Mouse (Mus musculus) neural tube, embryonic 12.5 days (tissue): ENCODE results near the gene Nudcd3. TPM values are rescaled to one million over a fixed set of nuclear protein-coding genes. Genes with fewer than 3 reads are reported as not detected.
"Not testable (repeated sequence)": the region's sequence is repeated elsewhere in the genome, so short reads cannot be mapped to it uniquely, and the experiment has no call there.

Experiments
- ATAC-seq: fragments of 200-750 bp; cut with Nextera tagmentation; 2 replicates; pipeline ENCODE4 v1.8.0; 2017; ENCODE audit warnings: low read depth, mild to moderate bottlenecking, moderate TSS enrichment, moderate library complexity; ENCODE audit not compliant: low FRiP score
- H3K27ac ChIP-seq: fragments of 300-500 bp; sonication (generic); 2 replicates; pipeline ENCODE4 v1.5.1; 2016
- H3K27me3 ChIP-seq: fragments of 300-500 bp; sonication (generic); replicated peaks from 2 replicates; pipeline ENCODE4 v1.6.1; 2016; ENCODE audit warnings: mild to moderate bottlenecking
- H3K36me3 ChIP-seq: fragments of 300-500 bp; sonication (generic); 2 replicates; pipeline ENCODE4 v1.6.1; 2016; ENCODE audit warnings: mild to moderate bottlenecking
- H3K4me1 ChIP-seq: fragments of 300-500 bp; sonication (generic); 2 replicates; pipeline ENCODE4 v1.6.1; 2016
- H3K4me2 ChIP-seq: fragments of 300-500 bp; sonication (generic); replicated peaks from 2 replicates; pipeline ENCODE4 v1.6.1; 2016; ENCODE audit warnings: mild to moderate bottlenecking
- H3K4me3 ChIP-seq: fragments of 300-500 bp; sonication (generic); 2 replicates; pipeline ENCODE4 v1.5.1; 2016
- H3K9ac ChIP-seq: fragments of 300-500 bp; sonication (generic); 2 replicates; pipeline ENCODE4 v1.6.1; 2016; ENCODE audit warnings: mild to moderate bottlenecking
- H3K9me3 ChIP-seq: fragments of 300-500 bp; sonication (generic); 2 replicates; pipeline ENCODE4 v1.6.1; 2016; ENCODE audit warnings: mild to moderate bottlenecking
- WGBS: fragments of 180-500 bp; shearing (Covaris S2); methylation state at CpG from one replicate; pipeline ENCODE4 v1.1.7; 2016; 5-methylcytosine and 5-hydroxymethylcytosine counted together
- polyA plus RNA-seq: library from polyadenylated mRNA; unstranded; fragments of >200 nt; fragmentation: Nextera tagmentation; extraction: Ambion mirVana; gene quantifications from 2 replicates; pipeline ENCODE4 v1.2.1, GENCODE M21; 2016

The Nudcd3 gene
- polyA plus RNA-seq, 1 experiment from 2014 or later, result 58.8 TPM

DNA sequence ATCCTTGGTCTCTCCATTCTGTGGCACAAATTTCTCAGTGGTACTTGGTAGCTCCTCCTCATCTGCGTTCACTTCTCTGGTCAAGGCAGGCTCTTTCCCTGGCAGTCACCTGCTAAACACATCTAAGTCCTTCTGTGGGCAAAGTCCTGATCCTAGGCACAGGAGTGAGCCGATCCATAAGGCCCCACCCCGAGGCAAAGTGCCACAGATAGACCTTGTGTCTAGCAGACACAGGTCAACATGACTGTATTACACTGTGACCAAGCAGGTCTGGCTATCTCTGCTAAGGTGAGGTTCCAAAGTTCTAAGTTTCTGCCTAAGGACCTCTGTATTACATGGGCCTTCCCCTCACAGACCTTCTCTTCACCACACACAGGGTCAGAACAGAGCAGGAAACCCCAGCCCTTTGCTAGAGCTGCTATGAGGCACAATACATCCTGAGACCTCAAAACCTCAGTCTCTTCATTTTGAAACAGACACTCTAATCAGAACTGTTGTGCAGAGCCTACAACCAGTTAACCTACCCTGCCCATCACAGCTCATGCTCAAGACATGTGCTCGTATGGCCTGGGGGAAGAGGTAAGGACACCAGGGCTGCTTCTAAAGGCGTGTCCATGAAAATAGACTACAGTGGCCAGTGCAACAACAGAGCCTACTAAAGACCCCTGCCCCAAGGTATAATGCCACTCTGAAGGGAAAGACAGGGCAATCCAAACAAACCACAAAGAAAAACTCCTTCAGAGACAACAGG lies 88.3 kb downstream of the Nudcd3 start:
- Histone ChIP-seq H3K4me2 (no peak overlapping the region), H3K9me3 (no peaks in the 10 kb centered on the region), H3K27ac (no peak overlapping the region), H3K9ac (no peak overlapping the region), H3K27me3 (no peaks in the 10 kb centered on the region), H3K36me3 (peaks cover 68% of the 10 kb centered on the region), H3K4me1 (no peaks in the 10 kb centered on the region), H3K4me3 (no peak overlapping the region)
- no peak for ATAC-seq
- 93% methylated on average over 5 of the region's 5 CpGs for WGBS

DNA sequence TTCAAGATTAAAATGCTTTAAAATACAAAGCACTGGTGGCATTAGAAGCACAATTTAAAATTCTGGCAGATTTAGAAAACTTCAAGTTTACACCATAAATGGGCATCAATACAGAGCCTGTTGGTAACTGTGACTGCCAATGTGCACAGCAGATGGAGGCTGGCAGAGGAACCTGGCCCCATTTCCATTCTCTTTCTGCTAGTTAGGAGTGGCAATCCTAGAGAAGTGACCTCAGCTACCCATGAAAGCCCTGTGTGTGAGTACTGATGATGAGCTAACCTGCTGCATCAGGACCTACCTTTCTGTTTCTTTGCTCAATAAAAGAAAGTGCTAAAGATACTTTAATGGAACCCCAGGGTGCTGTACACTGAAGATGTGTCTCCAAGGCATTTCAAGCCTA lies 90.2 kb downstream of the Nudcd3 start:
- Histone ChIP-seq H3K27ac (no peak overlapping the region), H3K4me2 (no peak overlapping the region), H3K27me3 (no peaks in the 10 kb centered on the region), H3K36me3 (peaks cover 77% of the 10 kb centered on the region), H3K4me3 (no peak overlapping the region), H3K9me3 (no peaks in the 10 kb centered on the region), H3K9ac (no peak overlapping the region), H3K4me1 (no peaks in the 10 kb centered on the region)
- no peak for ATAC-seq

DNA sequence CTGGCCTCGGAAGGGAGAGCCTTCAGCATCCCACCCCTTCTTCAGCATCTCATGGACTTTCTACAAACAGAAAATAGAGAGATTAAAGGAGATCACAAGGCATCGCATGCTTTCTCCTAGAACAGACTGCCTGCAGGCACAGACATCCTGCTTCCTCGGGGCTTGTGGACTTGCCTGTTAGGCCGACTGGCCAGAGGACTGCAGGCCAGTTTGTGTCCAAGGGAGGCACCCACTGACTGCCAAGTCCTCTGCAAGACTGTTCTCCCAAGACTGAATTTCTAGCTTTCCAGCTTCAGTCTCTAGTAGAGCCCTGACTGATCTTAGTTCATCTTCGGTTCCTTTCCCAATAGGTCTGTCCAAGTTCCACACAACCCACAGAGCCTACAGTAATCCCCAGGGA lies 91.9 kb downstream of the Nudcd3 start:
- Histone ChIP-seq H3K36me3 (peaks cover 69% of the 10 kb centered on the region), H3K4me3 (no peak overlapping the region), H3K27me3 (no peaks in the 10 kb centered on the region), H3K4me2 (no peak overlapping the region), H3K9ac (no peak overlapping the region), H3K4me1 (no peaks in the 10 kb centered on the region), H3K9me3 (no peaks in the 10 kb centered on the region), H3K27ac (no peak overlapping the region)
- WGBS, result 95% methylated on average over 5 of the region's 5 CpGs
- ATAC-seq, result no peak

DNA sequence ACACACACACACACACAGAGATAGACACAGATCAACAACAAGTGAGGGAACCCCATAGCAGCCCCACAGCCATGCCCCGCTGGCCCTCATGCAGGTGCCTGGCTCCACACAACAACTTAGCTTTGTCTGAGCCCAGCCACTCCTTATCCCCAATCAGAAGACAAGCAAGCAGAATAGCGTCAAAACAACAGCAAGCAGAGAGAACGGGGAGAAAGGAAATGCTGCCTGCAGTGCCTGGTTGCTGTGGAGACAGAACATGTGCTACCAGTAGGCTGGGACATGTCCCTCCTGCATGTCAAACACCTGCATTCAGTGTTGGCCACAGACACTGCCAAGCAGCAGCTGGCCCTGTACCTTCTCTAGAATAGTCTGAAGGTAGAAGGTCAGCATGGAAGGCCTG lies 92.5 kb downstream of the Nudcd3 start:
- no peak for ATAC-seq
- Histone ChIP-seq H3K4me1 (no peaks in the 10 kb centered on the region), H3K27me3 (no peaks in the 10 kb centered on the region), H3K4me2 (no peak overlapping the region), H3K9ac (no peak overlapping the region), H3K27ac (no peak overlapping the region), H3K4me3 (no peak overlapping the region), H3K36me3 (peaks cover 63% of the 10 kb centered on the region), H3K9me3 (no peaks in the 10 kb centered on the region)
- WGBS, result 72% methylated on average over 3 of the region's 3 CpGs

DNA sequence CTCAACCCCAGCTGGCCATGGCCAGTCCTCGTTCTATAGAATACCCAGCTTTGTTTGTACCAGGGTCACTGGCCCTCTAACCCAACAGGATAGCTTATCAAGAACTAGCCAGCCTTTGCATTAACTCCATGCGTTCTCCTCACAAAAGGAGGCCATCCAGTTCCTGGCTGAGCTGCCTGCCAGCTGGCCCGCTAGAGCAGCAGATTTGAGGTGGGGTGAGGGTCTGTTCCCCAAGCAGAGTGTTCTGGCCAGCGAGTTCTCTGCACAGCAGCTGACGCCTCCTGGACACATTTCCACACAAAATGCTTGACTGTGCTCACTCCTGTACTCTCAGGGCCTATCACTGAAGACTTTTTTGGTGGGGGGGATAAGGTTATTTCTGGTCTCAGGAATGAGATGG lies 95.5 kb downstream of the Nudcd3 start:
- H3K9ac ChIP-seq, result no peak overlapping the region
- H3K4me2 ChIP-seq, result no peak overlapping the region
- no peak for ATAC-seq
- 89% methylated on average over 5 of the region's 5 CpGs for WGBS
- H3K9me3 ChIP-seq, result no peaks in the 10 kb centered on the region
- H3K27ac ChIP-seq, result no peak overlapping the region
- H3K27me3 ChIP-seq, result no peaks in the 10 kb centered on the region
- no peak overlapping the region for H3K4me3 ChIP-seq
- H3K36me3 ChIP-seq, result peaks cover 36% of the 10 kb centered on the region
- no peaks in the 10 kb centered on the region for H3K4me1 ChIP-seq

DNA sequence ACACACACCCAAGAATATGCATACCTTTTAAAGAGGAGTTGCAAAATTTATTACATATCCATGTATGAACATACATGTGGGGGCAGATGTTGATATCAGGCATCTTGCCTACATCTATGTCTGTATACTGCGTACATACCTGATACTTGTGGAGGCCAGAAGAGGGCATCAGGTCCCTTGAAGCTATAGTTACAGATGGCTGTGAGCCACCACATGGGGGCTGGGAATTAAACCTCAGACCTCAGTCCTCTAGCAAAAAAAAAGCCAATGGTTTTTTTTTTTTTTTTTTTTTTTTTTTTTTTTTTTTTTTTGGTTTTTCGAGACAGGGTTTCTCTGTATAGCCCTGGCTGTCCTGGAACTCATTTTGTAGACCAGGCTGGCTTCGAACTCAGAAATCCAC lies 103.6 kb downstream of the Nudcd3 start:
- not testable (repeated sequence) for ATAC-seq, H3K27ac ChIP-seq, H3K36me3 ChIP-seq, H3K4me1 ChIP-seq, H3K9ac ChIP-seq, H3K9me3 ChIP-seq, H3K27me3 ChIP-seq, H3K4me3 ChIP-seq, H3K4me2 ChIP-seq
- 92% methylated on average over 3 of the region's 3 CpGs for WGBS

DNA sequence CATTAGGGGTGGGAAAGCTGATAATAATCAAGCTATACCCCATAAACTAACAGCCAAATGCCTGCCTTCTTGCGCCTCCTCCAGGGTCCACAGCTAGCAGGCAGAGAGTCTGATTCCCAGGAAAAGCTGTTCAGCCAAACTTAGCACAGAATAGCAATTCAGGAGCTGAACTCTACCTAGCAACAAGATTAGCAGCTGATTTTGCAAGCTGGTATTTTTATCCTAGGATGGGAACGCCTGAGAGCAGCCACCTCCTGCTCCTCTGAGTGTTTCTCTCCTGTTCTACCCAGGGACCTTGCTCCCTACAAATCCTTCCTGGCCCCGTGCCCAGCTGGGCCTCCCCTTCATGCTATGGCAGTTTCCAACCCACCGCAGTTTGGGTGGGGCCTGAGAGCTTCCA lies 113.2 kb downstream of the Nudcd3 start:
- Histone ChIP-seq H3K27me3 (no peaks in the 10 kb centered on the region), H3K4me2 (no peak overlapping the region), H3K27ac (no peak overlapping the region), H3K9me3 (no peaks in the 10 kb centered on the region), H3K36me3 (no peaks in the 10 kb centered on the region), H3K9ac (no peak overlapping the region), H3K4me3 (no peak overlapping the region), H3K4me1 (no peaks in the 10 kb centered on the region)
- no peak for ATAC-seq
- WGBS, result 76% methylated on average over 4 of the region's 4 CpGs

DNA sequence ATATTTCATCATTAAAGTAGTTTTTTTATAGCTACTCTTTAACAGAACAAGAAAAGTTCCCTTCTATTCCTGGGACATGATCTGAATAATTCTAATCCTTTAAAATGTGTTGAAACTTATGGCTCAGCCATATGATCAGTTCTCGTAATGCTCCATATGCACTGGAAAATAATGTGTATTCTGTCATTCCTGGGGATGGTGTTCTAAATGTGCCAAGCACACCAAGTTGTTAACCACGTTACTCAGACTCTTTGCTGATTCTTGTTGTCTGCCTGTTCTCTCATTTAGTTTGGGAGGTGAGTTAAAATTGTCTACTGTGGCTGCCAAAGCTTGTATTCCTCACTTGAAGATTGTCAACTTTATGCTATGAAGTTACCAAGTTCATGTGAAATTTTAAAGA lies 121.5 kb downstream of the Nudcd3 start:
- Histone ChIP-seq H3K4me2 (no peak overlapping the region), H3K4me1 (no peaks in the 10 kb centered on the region), H3K9me3 (no peaks in the 10 kb centered on the region), H3K4me3 (no peak overlapping the region), H3K9ac (no peak overlapping the region), H3K27me3 (no peaks in the 10 kb centered on the region), H3K27ac (no peak overlapping the region), H3K36me3 (no peaks in the 10 kb centered on the region)
- 85% methylated on average over 2 of the region's 2 CpGs for WGBS
- ATAC-seq, result no peak

DNA sequence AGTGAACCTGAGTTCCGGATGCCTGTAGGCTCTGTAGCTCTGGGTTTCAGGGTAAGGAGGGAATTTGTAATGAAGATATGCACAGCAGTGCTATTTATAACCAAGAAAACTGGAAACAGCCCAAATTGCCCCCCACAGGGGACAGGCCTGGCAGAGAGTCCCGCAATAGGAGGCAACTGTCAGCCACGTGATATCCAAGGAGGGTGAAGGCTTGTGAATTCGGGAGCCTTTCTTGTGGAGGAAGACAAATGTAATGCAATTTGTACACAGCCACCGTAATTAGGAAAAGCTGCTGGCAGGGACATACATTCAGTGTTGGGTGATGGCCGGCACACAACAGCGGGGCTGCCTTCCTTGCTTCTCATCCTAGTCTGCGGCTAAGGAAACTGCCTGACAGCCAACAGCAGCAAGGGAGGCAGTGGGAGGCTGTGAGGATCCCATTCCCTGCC lies 124.6 kb downstream of the Nudcd3 start:
- Histone ChIP-seq H3K36me3 (no peaks in the 10 kb centered on the region), H3K4me3 (no peak overlapping the region), H3K4me1 (no peaks in the 10 kb centered on the region), H3K9me3 (no peaks in the 10 kb centered on the region), H3K4me2 (no peak overlapping the region), H3K27me3 (peaks cover 11% of the 10 kb centered on the region), H3K27ac (no peak overlapping the region), H3K9ac (no peak overlapping the region)
- WGBS, result 77% methylated on average over 8 of the region's 8 CpGs
- no peak for ATAC-seq

DNA sequence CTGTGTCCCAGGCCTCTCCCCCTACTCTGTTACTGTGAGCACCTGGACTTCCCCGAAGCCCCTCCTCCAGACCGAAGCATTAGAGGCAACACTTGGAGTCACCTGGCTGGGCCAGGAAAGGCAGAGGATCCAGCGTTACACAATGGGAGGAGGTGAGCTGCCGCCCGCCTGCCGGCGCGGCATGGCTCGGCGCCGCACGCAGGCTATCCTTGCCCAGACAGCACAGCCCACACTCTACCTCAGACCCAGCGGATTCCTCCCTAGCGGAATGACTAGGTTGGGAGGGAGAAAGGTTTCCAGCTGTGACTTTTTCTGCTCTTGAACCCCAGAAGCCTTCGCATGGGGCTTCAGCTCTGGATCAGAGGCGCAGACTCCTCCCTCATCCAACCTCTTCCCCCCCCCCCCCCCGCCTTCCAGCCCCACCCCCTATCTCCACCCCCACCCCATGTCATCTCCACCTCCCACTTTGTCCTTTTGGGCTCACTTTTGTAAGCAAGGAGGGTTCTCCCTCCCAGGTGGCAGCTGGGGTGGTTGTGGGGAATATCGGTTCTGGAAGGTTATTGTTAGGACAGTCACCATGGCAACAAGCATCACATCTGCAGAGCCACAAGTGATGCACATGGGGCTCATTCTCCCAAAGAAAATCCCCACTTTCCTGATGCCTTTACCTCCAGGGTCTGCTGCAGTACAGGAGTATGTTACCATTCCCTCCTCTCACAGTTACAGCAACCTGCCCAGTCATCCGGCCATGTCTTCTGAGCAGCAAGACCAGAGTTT lies 131.8 kb downstream of the Nudcd3 start:
- H3K4me1 ChIP-seq, result peaks cover 14% of the 10 kb centered on the region
- H3K4me3 ChIP-seq, result no peak overlapping the region
- 9% methylated on average over 17 of the region's 19 CpGs for WGBS
- no peaks in the 10 kb centered on the region for H3K36me3 ChIP-seq
- H3K27ac ChIP-seq, result no peak overlapping the region
- no peaks in the 10 kb centered on the region for H3K9me3 ChIP-seq
- H3K4me2 ChIP-seq, result peak overlapping the region; percentile 48
- H3K9ac ChIP-seq, result no peak overlapping the region; the same call in 1 of the 2 replicates
- H3K27me3 ChIP-seq, result peaks cover 77% of the 10 kb centered on the region
- no peak for ATAC-seq

DNA sequence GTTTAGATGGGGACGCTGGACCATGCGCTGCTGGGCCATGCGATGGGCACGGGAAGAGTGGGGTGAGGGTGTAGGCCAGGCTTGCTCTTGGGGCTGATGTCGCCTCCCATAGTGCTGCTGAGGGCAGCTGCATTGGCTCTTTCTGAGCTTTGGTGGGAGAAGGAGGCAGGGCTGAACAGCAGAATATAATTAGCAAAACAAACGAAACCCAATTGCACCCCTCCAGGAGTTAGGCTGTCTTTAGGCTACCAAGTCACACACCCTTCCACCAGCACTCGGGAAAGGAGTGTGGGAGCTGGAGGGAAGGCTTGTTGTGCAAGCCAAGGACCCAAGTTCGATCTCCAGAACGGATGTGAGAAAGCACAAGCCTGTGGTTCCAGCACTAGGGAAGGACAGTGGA lies 133.1 kb downstream of the Nudcd3 start:
- WGBS, result 32% methylated on average over 9 of the region's 9 CpGs
- H3K27ac ChIP-seq, result no peak overlapping the region
- no peaks in the 10 kb centered on the region for H3K9me3 ChIP-seq
- H3K36me3 ChIP-seq, result no peaks in the 10 kb centered on the region
- no peak overlapping the region for H3K4me3 ChIP-seq
- peaks cover 14% of the 10 kb centered on the region for H3K4me1 ChIP-seq
- no peak overlapping the region for H3K4me2 ChIP-seq
- peaks cover 84% of the 10 kb centered on the region for H3K27me3 ChIP-seq
- ATAC-seq, result no peak
- H3K9ac ChIP-seq, result no peak overlapping the region

DNA sequence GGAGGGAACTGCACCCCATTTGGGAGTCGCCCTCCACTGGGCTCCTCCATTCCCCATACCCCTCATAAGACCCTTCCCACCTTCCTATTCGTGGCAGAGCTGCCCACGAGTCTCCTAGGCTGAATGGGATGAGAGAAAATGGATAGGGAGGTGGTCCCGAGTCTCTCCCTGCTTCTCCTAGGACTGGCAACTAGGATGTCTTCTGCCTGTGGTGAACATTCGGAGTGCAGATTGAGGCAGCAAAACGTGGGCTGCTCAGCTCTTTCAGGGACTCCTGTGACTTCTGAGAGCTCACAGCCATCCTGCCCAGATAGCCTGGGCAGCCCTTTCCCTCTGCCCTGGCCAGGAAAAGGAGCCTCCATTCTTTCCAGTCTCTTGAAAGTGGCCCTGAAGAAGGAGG lies 134.0 kb downstream of the Nudcd3 start, which contains the start of gene Camk2b:
Gene Camk2b, minus strand, starts transcription at position 187 of the 400 bp plus-strand sequence.
- H3K27ac ChIP-seq, result no peak within 1 kb of the TSS
- H3K36me3 ChIP-seq, result no peaks in the 10 kb centered on the region
- H3K9me3 ChIP-seq, result no peaks in the 10 kb centered on the region
- peak within 1 kb of the TSS; percentile 69 for H3K9ac ChIP-seq
- peak within 1 kb of the TSS; percentile 51 for H3K4me3 ChIP-seq
- peak within 1 kb of the TSS; percentile 70 for H3K4me2 ChIP-seq
- H3K4me1 ChIP-seq, result peaks cover 14% of the 10 kb centered on the region
- no peak for ATAC-seq
- WGBS, result 12% methylated on average over 6 of the region's 6 CpGs
- H3K27me3 ChIP-seq, result peaks cover 83% of the 10 kb centered on the region
